Mouse (Mus musculus) G1E (cell line): ENCODE results near the gene F2rl2.

ENCODE experiments used
- CTCF ChIP-seq: IDR thresholded peaks from 2 replicates; pipeline ENCODE4 v1.5.1; 2012; ENCODE audit warnings: low read depth, low read length, inconsistent platforms, mixed read lengths
- GATA1 ChIP-seq: IDR thresholded peaks from 2 replicates; pipeline ENCODE4 v1.6.1; 2012; ENCODE audit warnings: borderline replicate concordance, low read length, inconsistent platforms, mixed read lengths
- TAL1 ChIP-seq: conservative IDR thresholded peaks from 2 replicates; pipeline ENCODE4 v1.6.1; 2012; ENCODE audit warnings: low read depth, low read length, inconsistent platforms, mixed read lengths

GRCm38 (mm10) chr13:95670534-95670933, 26.1 kb upstream of the F2rl2 start:
- TF ChIP-seq CTCF (no peak), GATA1 (no peak), TAL1 (no peak)
